Mouse (Mus musculus): Measurements from ENCODE around the gene Gm2310. TPM values are rescaled to one million over a fixed set of nuclear protein-coding genes. Genes with fewer than 3 reads are reported as not detected.

The Gm2310 gene
- not detected in 2 replicates for polyA plus RNA-seq (2012; rRNA removed; ENCODE audit: low replicate concordance)

GRCm38 (mm10) chr15:8519853-8520252 lies at the start of gene Gm2310:
Gene Gm2310, minus strand, starts transcription at chr15:8519953.

Other genes starting within 250 kb of the Gm2310 start
- gene Nipbl, start 75.5 kb downstream of the Gm2310 start, polyA plus RNA-seq (2012; rRNA removed; ENCODE audit: low replicate concordance), result 4.3 and 8.4 TPM in 2 replicates
- gene Slc1a3, start 190.8 kb upstream of the Gm2310 start, polyA plus RNA-seq (2012; rRNA removed; ENCODE audit: low replicate concordance), result 56.4 and 71.0 TPM in 2 replicates

Data from mammary gland, adult 2 months (tissue).